8 mouse cellular contexts compared by ENCODE assay signal in genomic region chr4:107602787-107603186, GRCm38 (mm10).
DNase-seq lines count a peak whose midpoint lies in the region; ATAC-seq and TF ChIP-seq lines count a peak whose summit lies in the region.
"Had no signal": no experiment of that assay in that cellular context is flagged by ENCODE, and none has a peak within 500 bp of the region (broad histone marks: within the 10 kb centered on the region; RNA-seq: fewer than 3 reads in every experiment).

No protein-coding gene starts in this region.

- ATAC-seq in hindbrain, postnatal 0 days = no peak
- ATAC-seq in hindbrain, embryonic 13.5 days (ENCODE audit: low FRiP score) = no peak
- peak; percentile 55; the same call in 1 of the 2 replicates for ATAC-seq in kidney, embryonic 16.5 days (ENCODE audit: low FRiP score, low TSS enrichment)

- no peaks in the 10 kb centered on the region for H3K9me3 ChIP-seq in hindbrain, postnatal 0 days (ENCODE audit: low read length)
- no peaks in the 10 kb centered on the region for H3K9me3 ChIP-seq in hindbrain, embryonic 13.5 days
- no peaks in the 10 kb centered on the region for H3K9me3 ChIP-seq in kidney, embryonic 16.5 days (ENCODE audit: low read length)
- H3K9me3 ChIP-seq: midbrain, embryonic 12.5 days had no signal

- H3K36me3 ChIP-seq in hindbrain, postnatal 0 days (ENCODE audit: insufficient read depth, low read length) = no peaks in the 10 kb centered on the region
- H3K36me3 ChIP-seq in hindbrain, embryonic 13.5 days = no peaks in the 10 kb centered on the region
- no peaks in the 10 kb centered on the region for H3K36me3 ChIP-seq in kidney, embryonic 16.5 days (ENCODE audit: insufficient read depth, low read length)
- H3K36me3 ChIP-seq: midbrain, embryonic 12.5 days had no signal

- no peak overlapping the region for H3K9ac ChIP-seq in hindbrain, postnatal 0 days (replicated peaks; ENCODE audit: low read length)
- H3K9ac ChIP-seq in hindbrain, embryonic 13.5 days = no peak overlapping the region
- H3K9ac ChIP-seq in kidney, embryonic 16.5 days (replicated peaks; ENCODE audit: low read length) = peak overlapping the region; percentile 27; the same call in 1 of the 2 replicates
- H3K9ac ChIP-seq: midbrain, embryonic 12.5 days had no signal

- H3K4me3 ChIP-seq in hindbrain, postnatal 0 days (ENCODE audit: low read length) = no peak overlapping the region
- H3K4me3 ChIP-seq in hindbrain, embryonic 13.5 days = no peak overlapping the region
- no peak overlapping the region for H3K4me3 ChIP-seq in kidney, embryonic 16.5 days (ENCODE audit: low read length)
- H3K4me3 ChIP-seq: midbrain, embryonic 12.5 days had no signal

- H3K4me2 ChIP-seq in hindbrain, postnatal 0 days (ENCODE audit: low read depth, low read length) = no peak overlapping the region
- no peak overlapping the region for H3K4me2 ChIP-seq in hindbrain, embryonic 13.5 days
- no peak overlapping the region for H3K4me2 ChIP-seq in kidney, embryonic 16.5 days (replicated peaks; ENCODE audit: low read depth, low read length)
- H3K4me2 ChIP-seq: midbrain, embryonic 12.5 days had no signal

- H3K27ac ChIP-seq in hindbrain, postnatal 0 days = no peak overlapping the region
- H3K27ac ChIP-seq in hindbrain, embryonic 13.5 days = no peak overlapping the region
- H3K27ac ChIP-seq in kidney, embryonic 16.5 days (ENCODE audit: low read length) = no peak overlapping the region
- H3K27ac ChIP-seq: midbrain, embryonic 12.5 days had no signal

- TF ChIP-seq CTCF in hindbrain, postnatal 0 days (IDR thresholded peaks at IDR 0.05; ENCODE audit: low read depth) = peak; percentile 21; the same call in 1 of the 2 replicates

- H3K4me1 ChIP-seq in hindbrain, postnatal 0 days (ENCODE audit: insufficient read depth, low read length) = peaks cover 5% of the 10 kb centered on the region; the same call in 1 of the 2 replicates
- peaks cover 13% of the 10 kb centered on the region for H3K4me1 ChIP-seq in hindbrain, embryonic 13.5 days (replicated peaks)
- peaks cover 7% of the 10 kb centered on the region for H3K4me1 ChIP-seq in kidney, embryonic 16.5 days (ENCODE audit: insufficient read depth, low read length)

- DNase-seq in hindbrain, postnatal 0 days (ENCODE audit: low spot score) = peak; percentile 20
- peak; percentile 49 for DNase-seq in 416B (ENCODE audit: low read depth)
- DNase-seq in adrenal gland, adult 18-20 months (ENCODE audit: low spot score in 2 of 2) = peak; percentile 41 to 43
- DNase-seq in lung, postnatal 4 days = peak; percentile 32 to 38
- no peak for DNase-seq in embryo, embryonic 11 days

- 74% methylated on average over 14 of the region's 14 CpGs for WGBS in hindbrain, postnatal 0 days
- 82% methylated on average over 14 of the region's 14 CpGs for WGBS in hindbrain, embryonic 13.5 days
- WGBS in kidney, embryonic 16.5 days = 50% methylated on average over 14 of the region's 14 CpGs

- no peaks in the 10 kb centered on the region for H3K27me3 ChIP-seq in hindbrain, postnatal 0 days (ENCODE audit: insufficient read depth, low read length)
- 0 out of 2 replicates have a peak, but pooled peaks cover 2% of the 10 kb centered on the region for H3K27me3 ChIP-seq in hindbrain, embryonic 13.5 days
- H3K27me3 ChIP-seq in kidney, embryonic 16.5 days (ENCODE audit: insufficient read depth, low read length) = no peaks in the 10 kb centered on the region
